Mouse (Mus musculus) layer of hippocampus, postnatal 36 days (tissue): ENCODE measurements at regions not wholly inside any gene's neighbourhood (a gene's known extent, or its start where the extent isn't known, plus 50 kb on each side); places are given as distances from the start of the nearest gene placed in this dataset.
A peak's percentile ranks its signal among the peaks of the same experiment; 100 is the strongest.

Source experiments
- DNase-seq, 2 experiments: peaks; one replicate each; pipeline ENCODE4 v3.0.0; 2022

DNA sequence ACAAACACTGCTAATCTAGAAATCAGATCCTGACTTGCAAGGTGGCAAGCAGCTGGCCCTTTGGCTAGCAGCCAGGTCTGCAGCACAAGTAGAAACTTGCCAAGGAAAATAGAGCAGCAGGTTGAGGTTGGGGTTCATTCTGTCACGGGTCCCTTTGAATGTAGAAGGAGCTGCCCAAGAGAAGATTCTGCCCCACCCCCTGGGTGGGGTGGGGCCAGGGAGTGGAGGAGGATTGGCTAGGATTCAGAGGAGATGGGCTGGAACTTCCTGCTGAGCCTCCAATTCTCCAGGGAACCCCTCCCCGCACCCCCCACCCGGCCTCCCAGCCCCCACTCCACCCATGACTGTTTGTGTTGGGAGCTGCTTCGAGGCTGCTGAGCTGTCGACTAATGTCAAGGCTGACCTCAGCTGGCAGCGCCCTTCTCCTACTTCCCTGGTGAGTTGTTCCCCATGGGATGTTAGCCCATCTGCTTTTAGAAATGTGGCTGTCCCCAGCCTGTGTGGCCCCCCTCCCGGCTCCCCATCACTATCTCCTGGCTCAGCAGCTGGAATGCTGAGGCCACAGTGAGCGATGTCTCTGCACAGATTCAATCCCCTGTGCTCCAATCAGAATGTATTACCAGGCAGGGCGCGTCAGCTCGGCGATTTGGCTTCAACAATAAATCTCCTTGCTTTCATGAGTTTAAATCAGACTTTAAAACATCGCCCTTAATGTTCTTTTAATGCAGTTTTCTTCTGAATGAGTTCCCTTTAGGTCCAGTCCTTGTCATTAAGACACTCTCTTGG, 447.8 kb upstream of the Kif2a start:
- no peak for DNase-seq

DNA sequence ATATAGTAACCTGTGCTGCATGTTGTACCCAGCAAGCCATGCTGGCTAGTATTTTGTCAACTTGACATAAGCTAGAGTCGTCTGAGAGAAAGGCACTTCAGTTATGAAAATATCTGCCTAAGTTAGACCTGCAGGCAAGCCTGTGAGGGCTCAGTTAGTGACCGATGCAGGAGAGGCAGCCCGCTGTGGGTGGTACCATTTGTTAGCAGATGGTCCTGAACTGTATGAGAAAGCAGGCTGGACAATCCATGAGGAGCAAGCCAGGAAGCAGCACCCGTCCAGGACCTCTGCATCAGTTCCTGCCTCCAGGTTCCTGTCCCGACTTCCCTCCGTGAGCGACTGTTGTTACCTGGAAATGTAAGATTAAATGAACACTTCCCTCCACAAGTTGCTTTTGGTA, 440.9 kb upstream of the Kif2a start:
- no peak for DNase-seq

DNA sequence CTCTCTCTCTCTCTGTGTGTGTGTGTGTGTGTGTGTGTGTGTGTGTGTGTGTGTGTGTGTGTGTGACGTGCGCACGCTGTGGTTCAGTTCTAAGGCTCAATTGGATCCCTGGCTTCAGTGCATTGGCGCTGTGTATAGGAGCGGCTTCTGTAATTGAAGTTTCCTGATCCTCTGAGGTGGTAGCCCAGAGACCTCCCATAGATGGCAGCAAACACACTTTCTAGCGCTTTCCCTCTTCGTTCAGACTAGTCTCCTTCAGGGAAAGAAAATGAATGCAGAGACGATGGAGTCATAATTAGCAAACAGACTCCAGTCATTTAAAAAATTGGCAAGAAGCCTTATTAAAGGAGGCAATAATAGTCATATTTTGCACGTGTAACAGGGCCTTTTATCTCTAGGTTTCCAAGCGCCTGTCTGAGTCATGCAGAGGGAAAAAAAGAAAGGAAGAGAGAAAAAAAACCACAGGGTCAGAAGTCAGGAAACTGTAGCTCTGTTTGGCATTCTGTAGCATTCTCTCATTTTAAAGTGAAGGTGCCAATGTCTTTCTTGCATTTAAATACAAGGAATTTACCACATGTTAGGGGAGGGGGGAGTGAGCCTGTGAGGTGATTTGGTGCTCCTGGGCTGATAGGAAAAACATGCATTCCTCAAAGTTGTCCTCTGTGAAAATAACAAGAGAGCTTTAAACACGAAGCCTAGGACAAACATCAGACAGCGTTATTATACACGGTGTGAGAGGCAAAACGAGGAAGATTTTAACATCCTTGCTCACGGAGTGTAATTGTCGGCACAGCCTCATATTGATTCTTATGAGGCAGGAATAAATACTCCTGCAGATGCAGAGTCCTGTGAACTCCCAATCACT, 439.4 kb upstream of the Kif2a start:
- peak; percentile 50 to 59 for DNase-seq

DNA sequence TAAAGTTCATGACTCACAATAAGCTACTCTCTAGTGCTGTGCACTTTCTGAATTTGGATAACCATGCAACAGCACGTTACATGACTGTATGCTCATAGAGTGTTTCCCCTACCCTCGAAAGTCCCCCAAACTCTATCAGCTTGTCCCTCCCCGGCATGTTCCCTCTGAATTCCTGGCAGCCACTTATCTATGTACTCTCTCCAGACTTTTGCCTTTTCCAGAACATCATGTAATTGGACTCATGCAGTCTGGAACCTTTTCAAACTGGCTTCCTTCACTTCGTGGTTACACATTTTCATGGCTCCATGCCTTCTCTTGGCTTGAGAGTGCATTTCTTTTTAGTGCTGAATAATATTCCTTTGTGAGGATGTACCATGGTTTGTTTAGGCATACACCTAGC, 436.8 kb upstream of the Kif2a start:
- DNase-seq, result no peak

DNA sequence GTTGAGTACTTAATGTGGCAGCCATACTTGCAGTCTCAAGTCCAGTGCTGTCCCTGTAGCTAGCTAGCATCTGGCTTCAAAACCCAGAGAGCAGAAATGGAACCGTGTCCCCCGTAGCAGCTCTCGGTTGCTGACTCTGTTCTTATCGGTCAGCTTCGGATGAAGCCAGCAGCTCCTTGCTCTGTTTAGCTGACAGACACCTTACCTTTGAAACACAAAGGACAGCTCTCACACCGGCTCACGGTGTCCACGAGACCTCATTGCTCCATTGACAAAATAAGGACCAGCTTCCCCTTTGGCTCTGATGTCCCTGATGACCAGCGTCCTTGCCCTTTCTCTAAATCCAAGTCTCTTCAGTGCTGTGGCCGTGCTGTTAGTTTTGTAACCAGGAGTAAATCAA, 435.3 kb upstream of the Kif2a start:
- DNase-seq, result no peak

DNA sequence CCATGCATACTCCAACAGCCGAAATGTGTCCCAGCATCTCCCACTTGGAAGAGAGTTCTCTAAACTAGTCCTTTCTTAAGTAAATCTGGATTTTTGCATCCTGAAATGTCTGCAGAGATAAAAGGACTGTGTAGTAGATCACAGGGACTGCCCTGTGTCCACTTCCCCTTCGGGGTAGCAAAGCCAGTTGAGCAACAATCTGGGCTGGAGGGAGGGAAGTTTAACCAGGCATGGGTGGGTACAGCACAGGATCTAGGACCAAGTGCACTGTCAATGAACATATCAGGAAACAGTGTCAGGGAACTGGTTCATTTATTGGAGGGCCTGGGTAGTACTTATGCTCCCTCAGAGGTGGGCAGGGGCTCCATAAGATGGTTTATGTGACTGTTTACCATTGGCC, 434.5 kb upstream of the Kif2a start:
- no peak for DNase-seq

DNA sequence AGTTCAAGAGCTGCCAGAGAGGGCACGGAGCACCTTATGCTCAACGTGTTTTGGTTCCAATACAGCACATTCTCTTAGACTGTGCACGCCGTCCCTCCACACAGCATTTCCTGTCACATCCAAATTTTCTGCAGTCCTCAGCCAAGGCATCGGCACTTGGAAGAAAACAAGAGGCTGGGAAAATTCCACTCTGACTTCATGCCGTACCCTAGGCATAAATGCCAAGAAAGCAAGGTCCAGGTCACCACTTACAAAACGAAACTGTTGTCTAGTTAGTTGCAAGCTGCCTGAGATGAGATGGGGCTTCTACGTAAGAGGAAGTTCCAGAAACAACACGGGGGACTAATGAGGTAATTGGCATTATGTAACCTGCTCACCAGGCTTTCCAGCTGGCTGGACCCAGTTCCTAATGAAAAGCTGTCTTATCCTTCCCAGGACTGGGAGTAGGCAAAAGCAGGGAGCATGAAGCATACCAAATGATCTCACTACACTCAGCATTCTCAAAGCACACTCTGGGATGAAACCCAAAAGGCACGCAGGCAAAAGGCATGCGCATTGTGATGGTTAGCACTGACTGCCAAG, 427.8 kb upstream of the Kif2a start:
- DNase-seq, result peak; percentile 72 to 76

DNA sequence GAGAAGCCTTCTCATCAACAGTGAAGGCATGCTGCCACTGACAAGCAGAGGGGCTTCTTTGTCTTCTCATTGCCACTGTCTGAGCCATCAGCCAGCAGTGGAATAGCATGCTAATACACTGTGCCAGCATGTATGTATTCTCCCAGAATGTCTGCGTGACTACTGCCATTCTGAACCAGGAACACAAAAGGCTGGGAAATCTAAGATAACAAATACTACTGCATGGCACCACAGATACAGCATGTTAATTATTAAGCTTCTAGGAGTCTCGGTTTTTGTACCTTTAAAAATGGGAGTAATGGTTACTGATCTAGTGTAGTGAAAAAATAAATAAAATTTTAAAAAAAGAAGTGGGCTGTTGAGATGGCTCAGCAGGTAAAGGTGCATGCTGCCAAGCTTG, 425.9 kb upstream of the Kif2a start:
- DNase-seq, result no peak

DNA sequence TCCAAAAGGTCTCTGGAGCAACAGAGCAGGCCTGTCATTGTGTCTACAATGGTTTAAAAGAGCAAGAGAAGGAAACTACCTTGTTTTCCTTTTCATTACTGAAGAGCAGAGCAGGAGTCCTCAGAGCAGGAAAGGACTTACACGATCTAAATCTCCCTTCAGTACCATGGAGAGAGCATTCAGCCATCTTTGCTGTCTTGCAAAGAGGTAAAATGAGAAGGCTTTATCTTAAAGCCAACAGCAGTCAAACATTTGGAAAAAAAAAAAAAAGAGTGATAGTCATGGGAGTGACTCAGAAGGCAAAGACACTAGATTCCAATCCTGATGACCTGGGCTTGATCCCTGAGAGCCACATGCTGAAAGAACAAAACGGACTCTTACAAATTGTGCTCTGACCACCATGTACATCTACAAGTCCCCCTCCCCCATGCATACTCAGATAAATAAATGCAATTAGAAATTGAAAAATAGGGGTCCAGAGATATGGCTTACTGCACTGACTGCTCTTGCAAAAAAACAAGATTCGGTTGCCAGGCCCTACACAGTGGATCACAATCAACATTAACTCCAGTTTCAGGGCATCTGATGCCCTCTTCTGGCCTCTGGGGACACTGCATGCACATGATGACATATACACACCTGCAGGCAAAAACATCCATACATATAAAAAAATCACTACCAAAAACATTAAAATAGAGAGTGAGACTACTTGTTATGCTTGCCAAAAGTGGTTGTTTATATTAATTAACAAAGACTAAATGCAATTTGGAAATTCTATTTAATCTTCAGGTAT, 397.6 kb upstream of the Kif2a start:
- DNase-seq, result no peak

DNA sequence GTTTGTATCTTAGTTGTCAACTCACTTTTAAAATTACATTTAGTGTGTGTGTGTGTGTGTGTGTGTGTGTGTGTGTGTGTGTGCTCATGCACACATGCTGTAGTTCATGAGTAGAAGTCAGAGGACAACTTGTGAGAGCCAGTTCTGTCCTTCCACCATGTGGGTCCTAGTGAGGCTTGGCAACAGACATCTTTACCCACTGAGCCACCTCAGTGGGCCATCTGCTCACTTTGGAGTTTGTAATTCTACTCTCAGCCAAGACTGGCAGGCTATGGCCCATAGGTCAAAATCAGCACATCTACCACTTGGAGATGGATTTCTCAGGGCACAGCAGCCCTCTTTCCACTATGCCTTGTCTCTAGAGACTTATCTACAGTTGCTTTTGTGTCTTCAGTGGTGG, 388.3 kb upstream of the Kif2a start:
- no peak for DNase-seq

DNA sequence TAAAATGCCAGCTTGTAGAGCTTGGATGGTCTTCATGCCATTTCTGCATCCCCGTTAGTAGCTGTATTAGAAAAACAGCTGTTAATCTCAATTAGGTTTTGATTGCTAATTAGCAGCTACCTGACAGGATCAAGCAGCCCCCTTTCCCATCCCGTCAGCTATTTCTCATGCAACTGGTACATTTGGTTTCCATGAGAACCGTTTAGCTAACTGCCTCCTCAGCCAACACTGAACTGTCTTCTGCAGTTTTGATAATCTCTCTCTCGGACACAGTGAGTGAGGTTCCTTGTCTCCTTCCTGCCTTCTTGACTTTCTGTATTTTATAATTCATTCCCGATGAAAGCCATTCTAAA, 385.7 kb upstream of the Kif2a start:
- DNase-seq, result peak in 1 of 2 experiments; percentile 14

DNA sequence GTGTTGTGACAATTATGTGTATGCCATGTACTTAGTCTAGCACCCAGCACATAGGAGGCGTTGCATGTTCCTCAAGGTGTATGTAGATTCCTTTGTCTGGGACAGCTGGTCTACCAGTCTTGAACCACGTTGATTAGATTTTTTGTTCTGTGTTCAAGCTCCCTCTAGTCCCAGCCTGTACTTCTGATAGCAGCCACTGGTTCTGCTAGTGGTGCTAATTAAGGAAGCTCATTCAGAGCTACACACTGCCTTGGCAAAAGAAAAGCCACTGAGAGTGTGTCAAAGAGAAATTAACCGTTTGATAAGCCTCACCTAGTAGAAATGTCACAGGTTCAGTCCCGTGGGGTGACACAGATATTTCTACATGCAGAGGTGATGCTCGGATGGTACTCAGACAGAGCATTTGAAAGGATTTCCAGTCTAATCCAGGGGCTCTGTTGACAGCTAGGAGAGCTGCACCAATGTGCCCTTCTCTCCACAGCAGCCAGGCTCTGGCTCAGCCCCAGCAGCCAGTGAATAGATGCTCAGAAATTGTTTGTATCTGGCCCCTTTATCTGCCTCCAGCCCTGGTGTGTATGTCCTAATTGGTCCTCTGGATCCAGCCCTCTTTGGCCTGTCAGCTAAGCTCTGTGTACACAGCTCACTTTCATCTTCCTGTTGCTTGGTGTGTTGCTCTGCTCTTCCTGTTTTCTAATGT, 385.2 kb upstream of the Kif2a start:
- DNase-seq, result peak; percentile 60

DNA sequence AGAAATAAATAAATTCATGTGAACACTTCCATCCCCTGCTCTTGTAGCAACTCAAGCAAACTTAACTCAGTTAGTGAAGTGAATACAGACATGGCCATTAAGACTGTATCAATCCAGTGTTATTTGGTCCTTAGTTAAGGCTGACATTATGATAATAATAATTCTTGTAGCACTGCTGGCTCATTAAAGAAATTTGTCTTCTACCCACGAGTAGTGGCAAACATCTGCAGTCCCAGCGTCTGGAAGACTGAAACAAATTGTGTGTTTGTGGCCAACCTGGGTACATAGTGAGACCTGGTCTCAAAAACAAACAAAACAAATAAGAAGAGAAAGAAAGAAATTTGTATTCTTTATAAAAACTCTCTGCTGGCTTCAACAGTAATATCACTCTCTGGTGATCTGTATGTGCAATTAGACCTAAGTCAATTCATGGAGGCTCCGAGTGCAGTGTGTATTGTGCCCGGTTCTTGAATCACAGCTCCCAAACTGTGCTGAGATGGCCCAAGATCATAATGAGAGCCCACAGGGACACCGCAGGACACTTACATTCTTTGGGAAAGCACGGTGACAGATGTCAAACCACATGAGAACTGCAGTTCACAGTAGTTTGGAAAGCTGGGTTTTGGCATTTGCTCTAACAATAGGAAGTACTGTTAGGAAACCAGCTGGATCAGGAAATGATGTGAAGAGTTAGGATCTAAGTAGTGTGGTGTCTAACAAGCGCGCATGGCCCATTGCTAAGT, 376.9 kb upstream of the Kif2a start:
- no peak for DNase-seq

DNA sequence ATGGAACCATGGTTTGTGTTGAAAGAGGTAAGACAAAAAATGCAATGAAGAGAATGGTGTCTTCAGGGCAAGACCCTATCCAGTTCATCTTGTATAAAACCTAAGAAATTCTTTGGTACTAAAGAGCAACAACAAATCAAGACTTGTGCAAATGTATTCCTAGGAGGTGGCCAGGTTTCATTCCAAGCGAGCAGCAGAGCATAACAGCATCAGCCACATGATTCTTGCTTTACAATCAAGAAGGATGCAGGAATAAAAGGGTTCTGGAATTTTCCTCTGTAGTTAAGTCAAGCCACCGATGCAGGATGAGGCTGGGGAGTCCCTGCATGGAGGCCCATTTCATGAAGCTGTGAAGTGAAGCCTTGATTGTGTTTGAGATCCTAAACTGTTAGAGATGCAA, 374.1 kb upstream of the Kif2a start:
- no peak for DNase-seq

DNA sequence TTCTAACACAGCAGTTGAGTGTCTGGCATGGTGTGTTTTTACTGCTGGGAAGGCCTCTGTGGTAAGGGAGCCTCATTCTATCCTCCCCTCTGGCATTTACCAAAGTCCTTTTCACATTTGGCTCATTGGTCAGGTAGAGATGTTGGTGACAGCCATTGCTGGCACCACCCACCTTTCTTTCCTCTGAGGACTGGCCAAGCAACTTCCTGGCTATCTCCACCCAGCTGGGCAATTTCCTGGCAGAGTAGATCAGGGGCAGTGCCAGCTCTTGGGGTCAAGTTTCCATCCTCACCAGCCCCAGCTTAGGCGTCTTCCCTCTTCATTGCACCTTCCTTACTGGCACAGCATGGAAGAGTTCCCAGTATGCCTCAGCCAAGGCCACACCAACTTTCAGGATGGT, 372.5 kb upstream of the Kif2a start:
- DNase-seq, result no peak

DNA sequence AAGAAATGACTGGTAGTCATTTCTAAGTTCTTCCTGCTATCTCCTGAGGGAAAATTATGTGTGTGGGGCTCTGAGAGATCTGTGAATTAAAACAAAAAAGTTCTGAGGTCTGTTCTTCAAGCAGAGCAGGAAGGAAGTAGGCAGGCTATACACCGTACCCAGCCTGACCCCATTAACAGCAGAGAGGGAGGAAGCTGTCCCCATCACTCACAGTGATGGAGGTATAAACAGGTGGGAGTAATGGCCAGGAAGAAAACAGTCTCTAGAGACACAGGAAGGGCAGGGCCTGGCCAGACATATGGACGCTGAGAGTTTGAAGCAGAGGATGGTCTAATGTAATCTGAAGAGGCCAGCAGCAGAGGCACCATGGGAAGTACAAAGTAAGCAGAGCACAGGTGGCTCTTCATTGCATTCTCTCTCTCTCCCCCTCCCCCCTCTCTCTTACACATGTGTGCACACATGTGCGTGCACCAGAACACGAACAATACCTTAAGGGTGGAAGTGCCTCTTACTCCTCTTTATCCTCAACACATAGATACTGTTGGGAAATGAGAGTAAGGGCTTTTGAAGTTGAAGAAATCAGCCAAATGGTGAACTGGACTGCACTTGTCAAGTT, 367.7 kb upstream of the Kif2a start:
- DNase-seq, result no peak

DNA sequence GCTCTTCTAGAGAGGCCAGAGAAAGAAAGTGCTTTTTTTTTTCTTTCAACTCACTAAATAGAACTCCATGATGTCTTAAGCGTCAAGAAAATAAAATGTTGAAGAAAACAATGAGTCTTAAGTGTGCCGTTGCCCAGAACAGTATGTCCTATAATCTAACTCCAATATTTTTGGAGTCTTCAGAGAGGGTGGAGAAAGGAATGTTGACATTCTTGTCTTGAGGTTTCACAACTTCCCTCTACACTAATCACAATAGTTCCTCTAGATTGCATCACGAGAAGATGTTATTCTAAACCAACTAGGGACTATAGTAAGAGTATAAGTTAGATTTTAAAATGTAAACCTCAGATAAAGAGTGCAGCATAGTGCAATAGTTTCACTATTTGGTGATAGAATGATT, 367.1 kb upstream of the Kif2a start:
- no peak for DNase-seq

DNA sequence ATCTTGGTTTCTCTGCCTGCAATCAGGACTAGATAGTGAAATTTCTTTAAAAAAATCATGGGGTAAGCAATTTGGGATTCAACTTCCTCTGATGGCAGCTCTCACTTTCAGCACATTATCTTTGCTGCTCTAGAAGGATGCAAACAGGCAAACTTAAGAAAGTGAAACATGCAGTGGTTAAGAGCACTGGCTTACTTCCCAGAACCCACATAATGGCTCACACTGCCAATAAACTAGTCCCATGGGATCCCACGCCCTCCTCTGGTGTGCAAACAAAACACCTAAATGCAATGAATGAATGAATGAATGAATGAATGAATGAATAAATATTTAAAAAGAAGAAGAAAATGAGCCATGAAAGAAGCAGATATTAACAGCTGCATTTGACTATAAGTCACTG, 356.1 kb upstream of the Kif2a start:
- no peak for DNase-seq

DNA sequence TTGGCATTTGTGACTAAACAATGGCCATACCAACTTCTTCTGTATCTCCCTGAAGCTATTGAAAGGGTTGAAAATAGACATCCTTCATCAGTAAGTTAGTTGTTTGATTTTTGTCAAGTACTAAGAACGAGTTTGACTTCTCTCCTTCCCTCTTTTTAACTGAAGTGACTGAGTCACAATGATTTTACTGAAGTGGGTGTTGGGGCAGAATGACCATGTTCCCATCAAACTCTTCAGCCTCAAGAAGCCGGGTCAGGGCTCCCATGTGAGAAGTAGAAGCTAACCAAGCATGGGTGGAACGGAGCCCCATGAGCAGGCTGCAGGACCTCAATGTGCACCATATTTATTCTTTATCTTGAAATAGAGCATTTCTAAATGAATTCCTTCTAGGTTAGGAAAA, 350.7 kb upstream of the Kif2a start:
- no peak for DNase-seq

DNA sequence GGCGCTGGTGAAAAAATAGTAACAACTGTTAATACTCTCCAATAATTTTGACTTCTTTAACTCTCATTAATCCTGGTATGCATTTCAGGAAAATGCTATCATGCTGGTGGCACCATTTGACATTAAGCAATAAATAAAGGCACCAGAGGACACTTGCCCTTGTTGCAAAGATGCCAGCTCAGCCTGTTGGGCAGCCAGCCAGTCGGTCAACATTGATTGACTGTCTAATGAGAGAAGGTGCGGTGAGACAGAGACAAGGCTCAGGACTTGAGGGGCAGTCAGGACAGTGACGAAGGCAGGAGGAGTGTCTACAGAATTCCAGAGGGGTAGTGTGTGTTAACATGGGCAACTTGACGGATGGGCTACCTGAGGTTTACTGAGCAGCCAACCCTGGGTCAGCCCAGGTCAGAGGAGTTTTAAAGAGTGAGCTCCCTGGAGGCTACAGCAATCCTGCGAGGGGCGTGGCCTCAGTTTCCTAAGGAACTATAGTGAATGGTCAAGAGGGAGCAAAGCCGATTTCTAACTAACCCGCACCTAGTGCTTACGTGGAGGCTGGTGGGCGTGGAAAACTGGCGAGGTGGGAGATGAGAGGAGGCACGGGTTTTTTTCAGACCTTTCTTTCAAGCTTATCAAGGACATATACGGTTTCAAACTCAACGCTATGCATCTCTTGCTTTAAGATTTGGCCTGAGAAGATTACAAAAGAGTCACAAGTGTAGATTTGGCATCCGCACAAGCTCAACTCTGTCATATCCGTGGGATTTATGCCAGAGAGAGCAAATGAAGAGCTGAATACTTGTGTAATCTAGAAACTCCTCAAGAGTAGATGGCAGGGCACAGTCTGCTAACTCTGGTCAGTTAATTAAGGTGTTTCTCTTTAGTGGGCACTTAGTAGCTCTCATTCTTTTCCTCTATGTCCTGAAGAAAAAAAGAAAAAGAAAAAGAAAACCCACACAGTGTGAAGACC, 350.0 kb upstream of the Kif2a start:
- no peak for DNase-seq
